Mouse (Mus musculus) embryonic facial prominence, embryonic 10.5 days (tissue): ENCODE measurements at regions not wholly inside any gene's neighbourhood (a gene's known extent, or its start where the extent isn't known, plus 50 kb on each side); places are given as distances from the start of the nearest gene placed in this dataset.
"Not testable (repeated sequence)": the region's sequence is repeated elsewhere in the genome, so short reads cannot be mapped to it uniquely, and the experiment has no call there.

Experiments used
- DNase-seq: peaks from one replicate; pipeline ENCODE4 v3.0.0-alpha.2; 2017; ENCODE audit warnings: low spot score
- H3K27ac ChIP-seq: fragments of 300-500 bp; sonication (generic); replicated peaks from 2 replicates; pipeline ENCODE4 v1.5.1; 2016; ENCODE audit warnings: mild to moderate bottlenecking
- H3K27me3 ChIP-seq: fragments of 300-500 bp; sonication (generic); replicated peaks from 2 replicates; pipeline ENCODE4 v1.6.1; 2016; ENCODE audit warnings: low read depth, mild to moderate bottlenecking; ENCODE audit not compliant: poor library complexity, severe bottlenecking
- H3K36me3 ChIP-seq: fragments of 300-500 bp; sonication (generic); replicated peaks from 2 replicates; pipeline ENCODE4 v1.6.1; 2016; ENCODE audit warnings: mild to moderate bottlenecking, moderate library complexity
- H3K4me1 ChIP-seq: fragments of 300-500 bp; sonication (generic); 2 replicates; pipeline ENCODE4 v1.6.1; 2016
- H3K4me3 ChIP-seq: fragments of 300-500 bp; sonication (generic); 2 replicates; pipeline ENCODE4 v1.5.1; 2016; ENCODE audit warnings: mild to moderate bottlenecking, moderate library complexity
- H3K9me3 ChIP-seq: fragments of 300-500 bp; sonication (generic); 2 replicates; pipeline ENCODE4 v1.6.1; 2016; ENCODE audit warnings: mild to moderate bottlenecking
- WGBS: fragments of 180-500 bp; shearing (Covaris S2); methylation state at CpG from one replicate; pipeline ENCODE4 v1.1.7; 2016; 5-methylcytosine and 5-hydroxymethylcytosine counted together

- Histone ChIP-seq H3K4me1 (no peaks in the 10 kb centered on the region), H3K9me3 (no peaks in the 10 kb centered on the region)
- WGBS = 66% methylated on average over 6 of the region's 6 CpGs
Measured at GRCm38 (mm10) chr13:39425944-39426343, 465.3 kb upstream of the Slc35b3 start.

GRCm38 (mm10) chr13:39418127-39418526 is 457.5 kb upstream of the Slc35b3 start:
- peak; percentile 32 for DNase-seq
- 53% methylated on average over 7 of the region's 7 CpGs for WGBS
- Histone ChIP-seq H3K9me3 (no peaks in the 10 kb centered on the region), H3K4me3 (no peak overlapping the region), H3K4me1 (peaks cover 6% of the 10 kb centered on the region; the same call in 1 of the 2 replicates), H3K27ac (no peak overlapping the region), H3K36me3 (no peaks in the 10 kb centered on the region), H3K27me3 (no peaks in the 10 kb centered on the region)

More at GRCm38 (mm10) chr13:39425944-39426343, 465.3 kb upstream of the Slc35b3 start:
- Histone ChIP-seq H3K4me3 (no peak overlapping the region), H3K36me3 (no peaks in the 10 kb centered on the region), H3K27me3 (no peaks in the 10 kb centered on the region), H3K27ac (no peak overlapping the region)
- no peak for DNase-seq

GRCm38 (mm10) chr13:39411471-39412251 is 451.0 kb upstream of the Slc35b3 start:
- Histone ChIP-seq H3K4me1 (no peaks in the 10 kb centered on the region), H3K36me3 (no peaks in the 10 kb centered on the region), H3K27me3 (no peaks in the 10 kb centered on the region), H3K27ac (no peak overlapping the region), H3K9me3 (no peaks in the 10 kb centered on the region), H3K4me3 (no peak overlapping the region)
- no peak for DNase-seq
- WGBS = 54% methylated on average over 14 of the region's 14 CpGs

- Histone ChIP-seq H3K27ac (no peak overlapping the region), H3K27me3 (no peaks in the 10 kb centered on the region), H3K36me3 (no peaks in the 10 kb centered on the region), H3K9me3 (no peaks in the 10 kb centered on the region), H3K4me3 (no peak overlapping the region), H3K4me1 (no peaks in the 10 kb centered on the region)
- no peak for DNase-seq
- 87% methylated on average over 3 of the region's 3 CpGs for WGBS
Measured at GRCm38 (mm10) chr13:39392589-39392988, 431.9 kb upstream of the Slc35b3 start.

GRCm38 (mm10) chr13:39392151-39392550 is 431.5 kb upstream of the Slc35b3 start:
- H3K27ac ChIP-seq, H3K9me3 ChIP-seq, DNase-seq, H3K27me3 ChIP-seq, H3K4me3 ChIP-seq, H3K4me1 ChIP-seq, H3K36me3 ChIP-seq: not testable (repeated sequence)
- WGBS = 78% methylated on average over 1 of the region's 1 CpGs

- Histone ChIP-seq H3K36me3 (no peaks in the 10 kb centered on the region), H3K9me3 (no peaks in the 10 kb centered on the region), H3K27me3 (no peaks in the 10 kb centered on the region), H3K4me1 (no peaks in the 10 kb centered on the region), H3K27ac (no peak overlapping the region), H3K4me3 (no peak overlapping the region)
- no peak for DNase-seq
- WGBS = 86% methylated on average over 8 of the region's 8 CpGs
Measured at GRCm38 (mm10) chr13:39376677-39377076, 416.0 kb upstream of the Slc35b3 start.

GRCm38 (mm10) chr13:39376269-39376668 is 415.6 kb upstream of the Slc35b3 start:
- Histone ChIP-seq H3K27me3 (no peaks in the 10 kb centered on the region), H3K4me1 (no peaks in the 10 kb centered on the region), H3K36me3 (no peaks in the 10 kb centered on the region), H3K9me3 (no peaks in the 10 kb centered on the region), H3K4me3 (no peak overlapping the region), H3K27ac (no peak overlapping the region)
- no peak for DNase-seq
- WGBS = 93% methylated on average over 6 of the region's 6 CpGs

GRCm38 (mm10) chr13:39372565-39372964 is 411.9 kb upstream of the Slc35b3 start:
- Histone ChIP-seq H3K4me3 (no peak overlapping the region), H3K4me1 (no peaks in the 10 kb centered on the region), H3K27ac (no peak overlapping the region), H3K9me3 (no peaks in the 10 kb centered on the region), H3K27me3 (no peaks in the 10 kb centered on the region), H3K36me3 (no peaks in the 10 kb centered on the region)
- no peak for DNase-seq
- WGBS = 86% methylated on average over 3 of the region's 3 CpGs

- 66% methylated on average over 4 of the region's 4 CpGs for WGBS
Measured at GRCm38 (mm10) chr13:39363637-39364036, 403.0 kb upstream of the Slc35b3 start.

GRCm38 (mm10) chr13:39362536-39362935 is 401.9 kb upstream of the Slc35b3 start:
- Histone ChIP-seq H3K27ac (no peak overlapping the region), H3K4me1 (peaks cover 11% of the 10 kb centered on the region), H3K9me3 (no peaks in the 10 kb centered on the region), H3K27me3 (no peaks in the 10 kb centered on the region), H3K36me3 (no peaks in the 10 kb centered on the region), H3K4me3 (no peak overlapping the region)
- whole genome bisulfite sequencing = 82% methylated on average over 13 of the region's 13 CpGs
- DNase-seq = no peak

More at GRCm38 (mm10) chr13:39363637-39364036, 403.0 kb upstream of the Slc35b3 start:
- Histone ChIP-seq H3K27ac (no peak overlapping the region), H3K4me1 (peaks cover 11% of the 10 kb centered on the region), H3K36me3 (no peaks in the 10 kb centered on the region), H3K27me3 (no peaks in the 10 kb centered on the region), H3K4me3 (no peak overlapping the region), H3K9me3 (no peaks in the 10 kb centered on the region)
- DNase-seq = no peak

- Histone ChIP-seq H3K27me3 (no peaks in the 10 kb centered on the region), H3K36me3 (no peaks in the 10 kb centered on the region), H3K27ac (no peak overlapping the region), H3K4me1 (no peaks in the 10 kb centered on the region), H3K4me3 (no peak overlapping the region), H3K9me3 (no peaks in the 10 kb centered on the region)
- DNase-seq = no peak
- 73% methylated on average over 2 of the region's 2 CpGs for WGBS
Measured at GRCm38 (mm10) chr13:39351606-39352005, 390.9 kb upstream of the Slc35b3 start.

GRCm38 (mm10) chr13:39350668-39351067 is 390.0 kb upstream of the Slc35b3 start:
- H3K36me3 ChIP-seq = no peaks in the 10 kb centered on the region
- DNase-seq = no peak
- WGBS = 78% methylated on average over 12 of the region's 12 CpGs

GRCm38 (mm10) chr13:39347761-39348160 is 387.1 kb upstream of the Slc35b3 start:
- Histone ChIP-seq H3K9me3 (no peaks in the 10 kb centered on the region), H3K4me1 (no peaks in the 10 kb centered on the region), H3K27ac (no peak overlapping the region), H3K36me3 (no peaks in the 10 kb centered on the region), H3K4me3 (no peak overlapping the region), H3K27me3 (no peaks in the 10 kb centered on the region)
- DNase-seq = no peak
- 88% methylated on average over 6 of the region's 6 CpGs for WGBS

More at GRCm38 (mm10) chr13:39350668-39351067, 390.0 kb upstream of the Slc35b3 start:
- Histone ChIP-seq H3K9me3 (no peaks in the 10 kb centered on the region), H3K4me1 (no peaks in the 10 kb centered on the region), H3K27me3 (no peaks in the 10 kb centered on the region), H3K27ac (no peak overlapping the region), H3K4me3 (no peak overlapping the region)
